Mouse (Mus musculus) hindbrain, embryonic 11.5 days (tissue): Measurements from ENCODE around the gene Hist1h2ag. TPM values are rescaled to one million over a fixed set of nuclear protein-coding genes. Genes with fewer than 3 reads are reported as not detected.

Experiments used
- ATAC-seq: fragments of 200-750 bp; cut with Nextera tagmentation; 2 replicates; pipeline ENCODE4 v1.8.0; 2017; ENCODE audit warnings: mild to moderate bottlenecking, moderate TSS enrichment, moderate library complexity; ENCODE audit not compliant: low FRiP score
- DNase-seq: peaks from one replicate; pipeline ENCODE4 v3.0.0-alpha.2; 2015; ENCODE audit warnings: low spot score
- H3K27ac ChIP-seq: fragments of 300-500 bp; sonication (generic); 2 replicates; pipeline ENCODE4 v1.5.1; 2014; ENCODE audit warnings: mild to moderate bottlenecking, low read depth, low read length
- H3K27me3 ChIP-seq: fragments of 300-500 bp; sonication (generic); 2 replicates; pipeline ENCODE4 v1.6.1; 2014; ENCODE audit warnings: mild to moderate bottlenecking, low read length, moderate library complexity, mixed read lengths; ENCODE audit not compliant: control insufficient read depth, insufficient read depth
- H3K36me3 ChIP-seq: fragments of 300-500 bp; sonication (generic); 2 replicates; pipeline ENCODE4 v1.6.1; 2014; ENCODE audit warnings: mild to moderate bottlenecking, low read length, moderate library complexity, mixed read lengths; ENCODE audit not compliant: control insufficient read depth, insufficient read depth
- H3K4me1 ChIP-seq: fragments of 300-500 bp; sonication (generic); replicated peaks from 2 replicates; pipeline ENCODE4 v1.6.1; 2014; ENCODE audit warnings: low read length, mixed read lengths; ENCODE audit not compliant: control insufficient read depth, insufficient read depth
- H3K4me2 ChIP-seq: fragments of 300-500 bp; sonication (generic); replicated peaks from 2 replicates; pipeline ENCODE4 v1.6.1; 2014; ENCODE audit warnings: mild to moderate bottlenecking, low read depth, low read length
- H3K4me3 ChIP-seq: fragments of 300-500 bp; sonication (generic); 2 replicates; pipeline ENCODE4 v1.5.1; 2014; ENCODE audit warnings: low read depth, low read length
- H3K9ac ChIP-seq: fragments of 300-500 bp; sonication (generic); 2 replicates; pipeline ENCODE4 v1.6.1; 2014; ENCODE audit warnings: low read depth, low read length
- H3K9me3 ChIP-seq: fragments of 300-500 bp; sonication (generic); 2 replicates; pipeline ENCODE4 v1.6.1; 2016; ENCODE audit warnings: low read length; ENCODE audit not compliant: control insufficient read depth
- WGBS: fragments of 180-500 bp; shearing (Covaris S2); extraction: QIAGEN DNeasy Blood & Tissue Kit; methylation state at CpG from one replicate; pipeline ENCODE4 v1.1.7; 2014; 5-methylcytosine and 5-hydroxymethylcytosine counted together
- polyA plus RNA-seq: library from polyadenylated mRNA; unstranded; fragments of >200 nt; fragmentation: Nextera tagmentation; extraction: Ambion mirVana; gene quantifications from 2 replicates; pipeline ENCODE4 v1.2.1, GENCODE M21; 2014

The Hist1h2ag gene
- polyA plus RNA-seq, 1 experiment from 2014 or later: 60.3 TPM

GRCm38 (mm10) chr13:22006334-22007120 is 36.2 kb downstream of the Hist1h2ag start:
- peak overlapping the region; percentile 85 for H3K4me2 ChIP-seq
- H3K27me3 ChIP-seq: peaks cover 95% of the 10 kb centered on the region
- DNase-seq (peak; percentile 52), ATAC-seq (peak; percentile 91)
- H3K36me3 ChIP-seq: no peaks in the 10 kb centered on the region
- no peaks in the 10 kb centered on the region for H3K9me3 ChIP-seq
- H3K27ac ChIP-seq: no peak overlapping the region
- H3K9ac ChIP-seq: no peak overlapping the region
- H3K4me3 ChIP-seq: peak overlapping the region; percentile 46
- WGBS: 1% methylated on average over 38 of the region's 38 CpGs
- H3K4me1 ChIP-seq: 0 out of 2 replicates have a peak, but pooled peaks cover 2% of the 10 kb centered on the region

GRCm38 (mm10) chr13:22005605-22006333 is 37.0 kb downstream of the Hist1h2ag start:
- H3K4me3 ChIP-seq: peak overlapping the region; percentile 46
- 0 out of 2 replicates have a peak, but pooled peaks cover 2% of the 10 kb centered on the region for H3K4me1 ChIP-seq
- no peak overlapping the region for H3K27ac ChIP-seq
- DNase-seq (peak; percentile 75), ATAC-seq (peak; percentile 76)
- H3K9me3 ChIP-seq: no peaks in the 10 kb centered on the region
- 1% methylated on average over 44 of the region's 45 CpGs for WGBS
- H3K9ac ChIP-seq: peak overlapping the region; percentile 31; the same call in 1 of the 2 replicates
- H3K4me2 ChIP-seq: peak overlapping the region; percentile 85
- H3K36me3 ChIP-seq: no peaks in the 10 kb centered on the region
- H3K27me3 ChIP-seq: peaks cover 99% of the 10 kb centered on the region

GRCm38 (mm10) chr13:22001823-22002222 is 40.9 kb downstream of the Hist1h2ag start:
- Histone ChIP-seq H3K4me3 (no peak overlapping the region), H3K27ac (no peak overlapping the region), H3K27me3 (peaks cover 98% of the 10 kb centered on the region), H3K9ac (no peak overlapping the region), H3K4me1 (peaks cover 3% of the 10 kb centered on the region; the same call in 1 of the 2 replicates), H3K4me2 (no peak overlapping the region), H3K9me3 (no peaks in the 10 kb centered on the region), H3K36me3 (no peaks in the 10 kb centered on the region)
- ATAC-seq (no peak), DNase-seq (no peak)
- WGBS: 33% methylated on average over 5 of the region's 5 CpGs

GRCm38 (mm10) chr13:22001346-22001745 is 41.4 kb downstream of the Hist1h2ag start:
- DNase-seq: no peak
- Histone ChIP-seq H3K27me3 (peaks cover 97% of the 10 kb centered on the region), H3K27ac (no peak overlapping the region), H3K36me3 (no peaks in the 10 kb centered on the region), H3K9ac (no peak overlapping the region), H3K4me2 (no peak overlapping the region), H3K4me3 (no peak overlapping the region), H3K9me3 (no peaks in the 10 kb centered on the region), H3K4me1 (peaks cover 2% of the 10 kb centered on the region; the same call in 1 of the 2 replicates)
- ATAC-seq: no peak
- WGBS: 46% methylated on average over 2 of the region's 2 CpGs

GRCm38 (mm10) chr13:21999147-21999546 is 43.6 kb downstream of the Hist1h2ag start:
- H3K9me3 ChIP-seq: no peaks in the 10 kb centered on the region
- no peak overlapping the region for H3K9ac ChIP-seq
- no peak overlapping the region for H3K4me2 ChIP-seq
- ATAC-seq (no peak), DNase-seq (no peak)
- H3K27ac ChIP-seq: no peak overlapping the region
- H3K36me3 ChIP-seq: no peaks in the 10 kb centered on the region
- H3K4me3 ChIP-seq: no peak overlapping the region
- peaks cover 2% of the 10 kb centered on the region; the same call in 1 of the 2 replicates for H3K4me1 ChIP-seq
- 30% methylated on average over 4 of the region's 4 CpGs for WGBS
- H3K27me3 ChIP-seq: peaks cover 89% of the 10 kb centered on the region

GRCm38 (mm10) chr13:21998412-21998811 is 44.3 kb downstream of the Hist1h2ag start:
- peaks cover 82% of the 10 kb centered on the region for H3K27me3 ChIP-seq
- no peaks in the 10 kb centered on the region for H3K9me3 ChIP-seq
- WGBS: 26% methylated on average over 3 of the region's 3 CpGs
- no peak overlapping the region for H3K27ac ChIP-seq
- DNase-seq (no peak), ATAC-seq (no peak)
- no peak overlapping the region for H3K4me3 ChIP-seq
- peaks cover 2% of the 10 kb centered on the region; the same call in 1 of the 2 replicates for H3K4me1 ChIP-seq
- H3K9ac ChIP-seq: no peak overlapping the region
- no peaks in the 10 kb centered on the region for H3K36me3 ChIP-seq
- no peak overlapping the region for H3K4me2 ChIP-seq

GRCm38 (mm10) chr13:21997821-21998220 is 44.9 kb downstream of the Hist1h2ag start:
- WGBS: 5% methylated on average over 4 of the region's 4 CpGs
- H3K27ac ChIP-seq: no peak overlapping the region
- no peak overlapping the region for H3K4me3 ChIP-seq
- peak overlapping the region; percentile 41; the same call in 1 of the 2 replicates for H3K4me2 ChIP-seq
- no peak overlapping the region for H3K9ac ChIP-seq
- peaks cover 76% of the 10 kb centered on the region for H3K27me3 ChIP-seq
- H3K4me1 ChIP-seq: peaks cover 2% of the 10 kb centered on the region; the same call in 1 of the 2 replicates
- ATAC-seq (no peak), DNase-seq (no peak)
- no peaks in the 10 kb centered on the region for H3K9me3 ChIP-seq
- no peaks in the 10 kb centered on the region for H3K36me3 ChIP-seq

- no peak overlapping the region for H3K27ac ChIP-seq
- no peaks in the 10 kb centered on the region for H3K9me3 ChIP-seq
- no peak for ATAC-seq
- 1% methylated on average over 21 of the region's 21 CpGs for WGBS
- H3K9ac ChIP-seq: no peak overlapping the region
- peak overlapping the region; percentile 41 for H3K4me2 ChIP-seq
- H3K4me1 ChIP-seq: peaks cover 2% of the 10 kb centered on the region; the same call in 1 of the 2 replicates
- H3K36me3 ChIP-seq: no peaks in the 10 kb centered on the region
- H3K4me3 ChIP-seq: peak overlapping the region; percentile 23
- peaks cover 71% of the 10 kb centered on the region for H3K27me3 ChIP-seq
- peak; percentile 55 for DNase-seq
Measured at GRCm38 (mm10) chr13:21997201-21997820, 45.4 kb downstream of the Hist1h2ag start.
